Mouse (Mus musculus): ENCODE measurements around the gene Adam12. TPM values are rescaled to one million over a fixed set of nuclear protein-coding genes. Genes with fewer than 3 reads are reported as not detected.

Gene Adam12
- polyA plus RNA-seq, 1 experiment from 2014 or later = 0.93 TPM

GRCm38 (mm10) chr7:133946757-133947345, 285.1 kb downstream of the Adam12 start:
- no peaks in the 10 kb centered on the region for H3K4me1 ChIP-seq
- no peak overlapping the region for H3K4me3 ChIP-seq
- 85% methylated on average over 2 of the region's 2 CpGs for WGBS
- H3K36me3 ChIP-seq (replicated peaks) = no peaks in the 10 kb centered on the region
- no peak for DNase-seq (ENCODE audit: extremely low spot score, low spot score)
- no peak overlapping the region for H3K27ac ChIP-seq
- H3K27me3 ChIP-seq (ENCODE audit: poor library complexity, severe bottlenecking) = no peaks in the 10 kb centered on the region
- H3K9me3 ChIP-seq = no peaks in the 10 kb centered on the region

GRCm38 (mm10) chr7:133946113-133946512, 285.8 kb downstream of the Adam12 start:
- no peak overlapping the region for H3K27ac ChIP-seq
- no peak overlapping the region for H3K4me3 ChIP-seq
- WGBS = 83% methylated on average over 4 of the region's 4 CpGs
- DNase-seq (ENCODE audit: extremely low spot score, low spot score) = no peak
- H3K36me3 ChIP-seq (replicated peaks) = no peaks in the 10 kb centered on the region
- H3K4me1 ChIP-seq = no peaks in the 10 kb centered on the region
- H3K9me3 ChIP-seq = no peaks in the 10 kb centered on the region
- no peaks in the 10 kb centered on the region for H3K27me3 ChIP-seq (ENCODE audit: poor library complexity, severe bottlenecking)

- DNase-seq (ENCODE audit: extremely low spot score, low spot score) = no peak
- peaks cover 21% of the 10 kb centered on the region for H3K4me1 ChIP-seq
- no peaks in the 10 kb centered on the region for H3K27me3 ChIP-seq (ENCODE audit: poor library complexity, severe bottlenecking)
- whole genome bisulfite sequencing = 85% methylated on average over 4 of the region's 4 CpGs
- H3K4me3 ChIP-seq = no peak overlapping the region
- H3K27ac ChIP-seq = no peak overlapping the region
- no peaks in the 10 kb centered on the region for H3K9me3 ChIP-seq
- no peaks in the 10 kb centered on the region for H3K36me3 ChIP-seq (replicated peaks)
Measured at GRCm38 (mm10) chr7:133940405-133940804, 291.5 kb downstream of the Adam12 start.

GRCm38 (mm10) chr7:133937473-133937872, 294.5 kb downstream of the Adam12 start:
- Histone ChIP-seq H3K4me1 (peaks cover 41% of the 10 kb centered on the region), H3K27me3 (ENCODE audit: poor library complexity, severe bottlenecking) (no peaks in the 10 kb centered on the region), H3K9me3 (no peaks in the 10 kb centered on the region), H3K4me3 (no peak overlapping the region), H3K36me3 (replicated peaks) (no peaks in the 10 kb centered on the region), H3K27ac (peak overlapping the region; percentile 21; the same call in 1 of the 2 replicates)
- 86% methylated on average over 3 of the region's 3 CpGs for WGBS
- no peak for DNase-seq (ENCODE audit: extremely low spot score, low spot score)

GRCm38 (mm10) chr7:133936377-133936776, 295.6 kb downstream of the Adam12 start:
- no peak overlapping the region for H3K4me3 ChIP-seq
- H3K36me3 ChIP-seq (replicated peaks) = no peaks in the 10 kb centered on the region
- peak; percentile 18 for DNase-seq (ENCODE audit: extremely low spot score, low spot score)
- no peaks in the 10 kb centered on the region for H3K27me3 ChIP-seq (ENCODE audit: poor library complexity, severe bottlenecking)
- peak overlapping the region; percentile 66 for H3K27ac ChIP-seq
- WGBS = 27% methylated on average over 4 of the region's 4 CpGs
- peaks cover 41% of the 10 kb centered on the region for H3K4me1 ChIP-seq
- no peaks in the 10 kb centered on the region for H3K9me3 ChIP-seq

- Histone ChIP-seq H3K4me3 (no peak overlapping the region), H3K36me3 (replicated peaks) (no peaks in the 10 kb centered on the region), H3K9me3 (no peaks in the 10 kb centered on the region), H3K4me1 (peaks cover 41% of the 10 kb centered on the region), H3K27ac (no peak overlapping the region), H3K27me3 (ENCODE audit: poor library complexity, severe bottlenecking) (no peaks in the 10 kb centered on the region)
- no peak for DNase-seq (ENCODE audit: extremely low spot score, low spot score)
- WGBS = 70% methylated on average over 6 of the region's 6 CpGs
Measured at GRCm38 (mm10) chr7:133933378-133933777, 298.6 kb downstream of the Adam12 start.

- no peaks in the 10 kb centered on the region for H3K9me3 ChIP-seq
- H3K4me3 ChIP-seq = no peak overlapping the region
- no peak overlapping the region for H3K27ac ChIP-seq
- DNase-seq (ENCODE audit: extremely low spot score, low spot score) = no peak
- no peaks in the 10 kb centered on the region for H3K27me3 ChIP-seq (ENCODE audit: poor library complexity, severe bottlenecking)
- no peaks in the 10 kb centered on the region for H3K36me3 ChIP-seq (replicated peaks)
- 96% methylated on average over 11 of the region's 11 CpGs for WGBS
- peaks cover 33% of the 10 kb centered on the region for H3K4me1 ChIP-seq
Measured at GRCm38 (mm10) chr7:133931481-133931880, 300.5 kb downstream of the Adam12 start.

- no peaks in the 10 kb centered on the region for H3K36me3 ChIP-seq (replicated peaks)
- peaks cover 15% of the 10 kb centered on the region for H3K4me1 ChIP-seq
- WGBS = 91% methylated on average over 3 of the region's 3 CpGs
- no peak for DNase-seq (ENCODE audit: extremely low spot score, low spot score)
- H3K9me3 ChIP-seq = no peaks in the 10 kb centered on the region
- H3K27me3 ChIP-seq (ENCODE audit: poor library complexity, severe bottlenecking) = no peaks in the 10 kb centered on the region
- H3K27ac ChIP-seq = no peak overlapping the region
- H3K4me3 ChIP-seq = no peak overlapping the region
Measured at GRCm38 (mm10) chr7:133928981-133929380, 303.0 kb downstream of the Adam12 start.

- Histone ChIP-seq H3K4me1 (0 out of 2 replicates have a peak, but pooled peaks cover 3% of the 10 kb centered on the region), H3K4me3 (no peak overlapping the region), H3K36me3 (replicated peaks) (no peaks in the 10 kb centered on the region), H3K27me3 (ENCODE audit: poor library complexity, severe bottlenecking) (no peaks in the 10 kb centered on the region), H3K9me3 (no peaks in the 10 kb centered on the region), H3K27ac (no peak overlapping the region)
- 65% methylated on average over 2 of the region's 2 CpGs for WGBS
- no peak for DNase-seq (ENCODE audit: extremely low spot score, low spot score)
Measured at GRCm38 (mm10) chr7:133925771-133926170, 306.2 kb downstream of the Adam12 start.

GRCm38 (mm10) chr7:133923994-133924393, 308.0 kb downstream of the Adam12 start:
- DNase-seq (ENCODE audit: extremely low spot score, low spot score) = no peak
- H3K27me3 ChIP-seq (ENCODE audit: poor library complexity, severe bottlenecking) = no peaks in the 10 kb centered on the region

GRCm38 (mm10) chr7:133921291-133921690, 310.7 kb downstream of the Adam12 start:
- DNase-seq (ENCODE audit: extremely low spot score, low spot score) = no peak
- Histone ChIP-seq H3K27me3 (ENCODE audit: poor library complexity, severe bottlenecking) (no peaks in the 10 kb centered on the region), H3K4me1 (no peaks in the 10 kb centered on the region), H3K4me3 (no peak overlapping the region), H3K9me3 (no peaks in the 10 kb centered on the region), H3K27ac (no peak overlapping the region), H3K36me3 (replicated peaks) (no peaks in the 10 kb centered on the region)
- 94% methylated on average over 4 of the region's 4 CpGs for WGBS

More at GRCm38 (mm10) chr7:133923994-133924393, 308.0 kb downstream of the Adam12 start:
- Histone ChIP-seq H3K4me3 (no peak overlapping the region), H3K4me1 (0 out of 2 replicates have a peak, but pooled peaks cover 3% of the 10 kb centered on the region), H3K36me3 (replicated peaks) (no peaks in the 10 kb centered on the region), H3K27ac (no peak overlapping the region), H3K9me3 (no peaks in the 10 kb centered on the region)
- WGBS = 77% methylated on average over 6 of the region's 6 CpGs

GRCm38 (mm10) chr7:133920724-133921123, 311.2 kb downstream of the Adam12 start:
- Histone ChIP-seq H3K4me3 (no peak overlapping the region), H3K4me1 (no peaks in the 10 kb centered on the region), H3K27ac (no peak overlapping the region), H3K36me3 (replicated peaks) (no peaks in the 10 kb centered on the region), H3K9me3 (no peaks in the 10 kb centered on the region), H3K27me3 (ENCODE audit: poor library complexity, severe bottlenecking) (no peaks in the 10 kb centered on the region)
- WGBS = 92% methylated on average over 7 of the region's 7 CpGs
- no peak for DNase-seq (ENCODE audit: extremely low spot score, low spot score)

- Histone ChIP-seq H3K36me3 (replicated peaks) (no peaks in the 10 kb centered on the region), H3K27ac (no peak overlapping the region), H3K4me3 (no peak overlapping the region), H3K9me3 (no peaks in the 10 kb centered on the region), H3K27me3 (ENCODE audit: poor library complexity, severe bottlenecking) (no peaks in the 10 kb centered on the region), H3K4me1 (no peaks in the 10 kb centered on the region)
- no peak for DNase-seq (ENCODE audit: extremely low spot score, low spot score)
- WGBS = 91% methylated on average over 5 of the region's 5 CpGs
Measured at GRCm38 (mm10) chr7:133919918-133920317, 312.0 kb downstream of the Adam12 start.

GRCm38 (mm10) chr7:133919306-133919705, 312.6 kb downstream of the Adam12 start:
- Histone ChIP-seq H3K4me1 (no peaks in the 10 kb centered on the region), H3K27me3 (ENCODE audit: poor library complexity, severe bottlenecking) (no peaks in the 10 kb centered on the region), H3K9me3 (no peaks in the 10 kb centered on the region), H3K27ac (no peak overlapping the region), H3K4me3 (no peak overlapping the region), H3K36me3 (replicated peaks) (no peaks in the 10 kb centered on the region)
- no peak for DNase-seq (ENCODE audit: extremely low spot score, low spot score)
- WGBS = 73% methylated on average over 5 of the region's 5 CpGs
